ENCODE assay signal across 20 mouse cellular contexts in the genomic region with DNA sequence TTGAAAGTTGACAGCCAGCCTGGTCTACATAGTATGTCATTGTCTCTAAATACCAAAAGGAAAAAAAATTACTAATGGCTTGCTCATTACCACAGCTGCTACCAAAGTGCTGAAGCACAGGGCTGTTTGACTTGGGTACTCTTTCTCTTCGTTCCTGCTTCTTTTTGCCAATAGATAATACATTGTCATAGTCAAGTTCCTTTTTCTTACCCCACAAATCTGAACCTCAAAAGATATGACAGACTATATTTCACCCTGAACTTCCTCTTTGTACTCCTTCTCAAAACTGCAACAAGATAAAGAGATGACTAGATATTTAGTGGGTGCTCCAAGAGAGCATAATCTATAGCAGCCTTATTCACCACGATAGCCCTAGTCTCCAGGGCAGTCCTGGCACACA. TPM values are rescaled to one million over a fixed set of nuclear protein-coding genes. Genes with fewer than 3 reads are reported as not detected.
A peak's percentile ranks its signal among the peaks of the same experiment; 100 is the strongest.
DNase-seq lines count a peak whose midpoint lies in the region; ATAC-seq and TF ChIP-seq lines count a peak whose summit lies in the region.
"Had no signal": no experiment of that assay in that cellular context is flagged by ENCODE, and none has a peak within 500 bp of the region (broad histone marks: within the 10 kb centered on the region; RNA-seq: fewer than 3 reads in every experiment).

No protein-coding gene starts in this region.

- H3K27me3 ChIP-seq in G1E (ENCODE audit: insufficient read depth, low read length): no peaks in the 10 kb centered on the region; the same call in 1 of the 2 replicates
- H3K27me3 ChIP-seq: forebrain, embryonic 12.5 days; heart, embryonic 13.5 days had no signal

- TF ChIP-seq POLR2A in bone marrow macrophage, adult 2 months (IDR thresholded peaks at IDR 0.05; ENCODE audit: borderline replicate concordance, low read depth, low read length): no peak
- TF ChIP-seq POLR2A in lung, adult 2 months (IDR thresholded peaks at IDR 0.05; ENCODE audit: borderline replicate concordance, extremely low read depth, low read depth, low read length): no peak

- no peak for TF ChIP-seq CTCF in G1E (IDR thresholded peaks at IDR 0.05; ENCODE audit: low read depth, low read length)
- no peak for TF ChIP-seq CTCF in bone marrow macrophage, adult 2 months (IDR thresholded peaks at IDR 0.05; ENCODE audit: low read depth, low read length)
- TF ChIP-seq CTCF in lung, adult 2 months (IDR thresholded peaks at IDR 0.05; ENCODE audit: insufficient read depth, low read length): no peak

- H3K79me2 ChIP-seq in macrophage (ENCODE audit: inconsistent target): peaks cover 51% of the 10 kb centered on the region; the same call in 1 of the 2 replicates

- ATAC-seq in G1E (ENCODE audit: extremely low read depth, insufficient number of reproducible peaks, low FRiP score, poor library complexity, severe bottlenecking): peak; percentile 28
- ATAC-seq: forebrain, embryonic 16.5 days; hindbrain, embryonic 16.5 days; inflammation-experienced regulatory T-cells, adult 6 months; Patski had no signal

- no peak for DNase-seq in G1E (ENCODE audit: low spot score)
- DNase-seq in left cerebral cortex, adult 18-20 months (ENCODE audit: low spot score in 2 of 2): no peak
- no peak for DNase-seq in embryo, embryonic 11 days
- no peak for DNase-seq in lung, adult 2 months
- DNase-seq: adrenal gland, adult 2 months; adrenal gland, postnatal 25 days; cerebellum, adult 2 months; cerebellum, postnatal 14 days; gastrocnemius, postnatal 10 days; heart, postnatal 36 days had no signal

- no peaks in the 10 kb centered on the region for H3K4me1 ChIP-seq in G1E (ENCODE audit: insufficient read depth, low read depth, low read length)
- H3K4me1 ChIP-seq in bone marrow macrophage, adult 2 months (ENCODE audit: control insufficient read depth, insufficient read depth, low read length): peaks cover 23% of the 10 kb centered on the region
- no peaks in the 10 kb centered on the region for H3K4me1 ChIP-seq in lung, adult 2 months (ENCODE audit: control insufficient read depth, insufficient read depth, low read length)
- H3K4me1 ChIP-seq: embryonic facial prominence, embryonic 13.5 days; forebrain, embryonic 12.5 days; heart, embryonic 13.5 days; hindbrain, embryonic 12.5 days had no signal

- H3K4me3 ChIP-seq in G1E (ENCODE audit: low read depth, low read length): no peak overlapping the region
- H3K4me3 ChIP-seq in bone marrow macrophage, adult 2 months (ENCODE audit: insufficient read depth, low read length): no peak overlapping the region
- no peak overlapping the region for H3K4me3 ChIP-seq in macrophage (ENCODE audit: inconsistent target)
- H3K4me3 ChIP-seq in lung, adult 2 months (replicated peaks; ENCODE audit: extremely low read depth, low read depth, low read length): no peak overlapping the region
- H3K4me3 ChIP-seq: embryonic facial prominence, embryonic 13.5 days; forebrain, embryonic 12.5 days; heart, embryonic 13.5 days; hindbrain, embryonic 12.5 days had no signal

- peak overlapping the region; percentile 98 for H3K27ac ChIP-seq in bone marrow macrophage, adult 2 months (ENCODE audit: insufficient read depth, low read depth, low read length)
- H3K27ac ChIP-seq in macrophage: peak overlapping the region; percentile 93
- H3K27ac ChIP-seq: embryonic facial prominence, embryonic 13.5 days; forebrain, embryonic 12.5 days; heart, embryonic 13.5 days; hindbrain, embryonic 12.5 days had no signal

- H3K36me3 ChIP-seq in G1E (replicated peaks): no peaks in the 10 kb centered on the region
- H3K36me3 ChIP-seq in macrophage (ENCODE audit: inconsistent target): no peaks in the 10 kb centered on the region
- H3K36me3 ChIP-seq: embryonic facial prominence, embryonic 13.5 days; forebrain, embryonic 12.5 days; heart, embryonic 13.5 days; hindbrain, embryonic 12.5 days had no signal

- 25% methylated on average over 2 of the region's 2 CpGs for WGBS in macrophage (ENCODE audit: missing documents)
- 70% methylated on average over 2 of the region's 2 CpGs for WGBS in lung, adult 2 months

- H3K9me3 ChIP-seq in G1E (replicated peaks): no peaks in the 10 kb centered on the region
- H3K9me3 ChIP-seq: embryonic facial prominence, embryonic 13.5 days; forebrain, embryonic 12.5 days; heart, embryonic 13.5 days; hindbrain, embryonic 12.5 days had no signal

RNA-seq across cellular contexts. Expression of a gene that starts 9.7 kb away (rescaled TPM):
- not detected in 2 replicates for total RNA-seq in G1E (2014; fragmentation: Nextera tagmentation)
- total RNA-seq in G1E (2017): 0.05 and 0.12 TPM in 2 replicates
- not detected in 2 replicates for polyA plus RNA-seq in G1E (2012)
- polyA plus RNA-seq in bone marrow macrophage, adult 2 months (2012; ENCODE audit: insufficient read depth, insufficient read length, missing spikeins): 42.4 and 42.6 TPM in 2 replicates
- 100 to 1,000 TPM in 24 of 26 experiments, 10 to 100 TPM in 2; 25.8 to 296 (median 172) TPM for total RNA-seq in macrophage (2018; cell fraction: chromatin; rRNA removed)
- total RNA-seq in macrophage (2018; cell fraction: cytosol; rRNA removed): 10 to 100 TPM; 17.0 to 40.8 (median 30.1) TPM
- 100 to 1,000 TPM in 9 of 26 experiments, 10 to 100 TPM in 17; 18.0 to 198 (median 67.1) TPM for total RNA-seq in macrophage (2018; cell fraction: nucleus; rRNA removed)
- polyA plus RNA-seq in macrophage (2018): 25.9 to 33.1 TPM (median 27.6 TPM) in 3 replicates
- total RNA-seq in left cerebral cortex, adult 18-20 months (2021): 10 to 100 TPM; 41.0 to 42.4 TPM
- polyA plus RNA-seq in lung, adult 2 months (2012; rRNA removed): 6.0 and 10.6 TPM in 2 replicates
- polyA plus RNA-seq: inflammation-experienced regulatory T-cells, adult 6 months had no signal

RNA-seq across cellular contexts. Expression of a gene that starts 55.0 kb away (rescaled TPM):
- total RNA-seq in G1E (2014; fragmentation: Nextera tagmentation) (33.6 and 102 TPM in 2 replicates), G1E (2017) (28.2 and 32.6 TPM in 2 replicates)
- polyA plus RNA-seq in G1E (2012) (2.3 and 8.8 TPM in 2 replicates), macrophage (2018) (25.8 to 33.1 TPM (median 32.2 TPM) in 3 replicates)
- 21.8 and 31.6 TPM in 2 replicates for polyA plus RNA-seq in bone marrow macrophage, adult 2 months (2012; ENCODE audit: insufficient read depth, insufficient read length, missing spikeins)
- 10 to 100 TPM in 25 of 26 experiments, 1 to 10 TPM in 1; 9.6 to 63.1 (median 29.0) TPM for total RNA-seq in macrophage (2018; cell fraction: chromatin; rRNA removed)
- 10 to 100 TPM; 29.7 to 51.4 (median 43.1) TPM for total RNA-seq in macrophage (2018; cell fraction: cytosol; rRNA removed)
- 10 to 100 TPM; 15.5 to 73.8 (median 36.3) TPM for total RNA-seq in macrophage (2018; cell fraction: nucleus; rRNA removed)
- 10 to 100 TPM; 33.0 to 35.1 TPM for total RNA-seq in left cerebral cortex, adult 18-20 months (2021)
- polyA plus RNA-seq in lung, adult 2 months (2012; rRNA removed): 25.8 and 35.3 TPM in 2 replicates
